Mouse (Mus musculus) heart, adult 18-20 months (tissue): ENCODE data around the gene Spns2. TPM values are rescaled to one million over a fixed set of nuclear protein-coding genes. Genes with fewer than 3 reads are reported as not detected.

Experiments used
- DNase-seq, 2 experiments: peaks; one replicate each; pipeline ENCODE4 v3.0.0; 2021 to 2022; ENCODE audit warnings: mixed read lengths in 1 of 2
- long read RNA-seq, 2 experiments: library from polyadenylated mRNA; stranded (forward); transcript quantifications; one replicate each; pipeline ENCODE4 v2.0.0; 2021
- total RNA-seq, 2 experiments: library from RNA; stranded (reverse); gene quantifications; 2 replicates each; pipeline ENCODE4 v1.2.3; 2021

Spns2 gene
- total RNA-seq = 1 to 10 TPM; 6.3 to 9.0 TPM
- long read RNA-seq, experiment 1, partial matches to known transcripts = 0 of 3 reads
- long read RNA-seq, experiment 1, other reads (novel, unspliced or antisense) = 1 of 3 reads
- long read RNA-seq, experiment 2, partial matches to known transcripts = 0 of 4 reads
- long read RNA-seq, experiment 2, other reads (novel, unspliced or antisense) = 3 of 4 reads

DNA sequence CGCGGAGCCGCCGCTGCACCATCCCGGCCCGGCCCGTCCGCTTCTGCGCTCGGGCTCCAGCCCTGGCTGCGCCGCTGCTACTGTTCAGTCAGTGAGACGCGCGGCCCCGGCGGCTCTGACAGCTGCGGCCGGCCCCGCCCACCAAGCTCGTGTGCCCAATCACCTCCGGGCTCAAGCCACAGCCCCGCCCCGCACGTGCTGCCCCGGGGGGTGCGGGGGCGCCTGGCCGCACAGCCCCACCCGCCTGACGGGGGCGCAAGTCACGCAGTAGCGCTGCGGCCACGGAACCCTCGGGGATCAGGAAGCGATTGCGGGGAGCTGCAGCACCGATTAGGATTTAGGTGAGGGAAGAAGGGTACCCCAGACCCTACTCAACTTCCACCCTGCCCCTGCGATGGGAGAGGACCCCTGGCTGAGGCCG is at the start of gene Spns2:
Spns2 (minus strand) TSS at position 24 of the 421 bp plus-strand sequence.
- peak; percentile 92 to 96 for DNase-seq

DNA sequence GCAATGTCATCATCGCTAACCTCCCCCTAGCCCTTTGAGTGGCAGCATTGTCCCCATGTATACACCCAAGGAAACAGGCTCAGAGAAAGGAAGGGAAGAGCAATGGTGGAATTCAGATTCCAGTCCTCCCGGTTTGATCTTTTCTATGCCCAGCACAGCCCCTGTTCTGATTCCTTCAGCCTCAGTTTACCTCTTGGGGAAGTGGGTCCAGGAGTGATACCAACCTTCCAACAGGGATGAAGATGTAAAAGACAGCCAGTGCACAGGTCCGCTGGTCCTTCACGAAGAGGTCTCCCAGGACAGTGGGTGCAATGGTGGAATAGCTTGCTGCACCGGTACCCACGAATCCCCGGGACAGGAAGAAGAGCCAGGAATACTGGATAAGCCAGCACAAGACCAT is 49.1 kb upstream of the Spns2 start:
- DNase-seq = no peak

DNA sequence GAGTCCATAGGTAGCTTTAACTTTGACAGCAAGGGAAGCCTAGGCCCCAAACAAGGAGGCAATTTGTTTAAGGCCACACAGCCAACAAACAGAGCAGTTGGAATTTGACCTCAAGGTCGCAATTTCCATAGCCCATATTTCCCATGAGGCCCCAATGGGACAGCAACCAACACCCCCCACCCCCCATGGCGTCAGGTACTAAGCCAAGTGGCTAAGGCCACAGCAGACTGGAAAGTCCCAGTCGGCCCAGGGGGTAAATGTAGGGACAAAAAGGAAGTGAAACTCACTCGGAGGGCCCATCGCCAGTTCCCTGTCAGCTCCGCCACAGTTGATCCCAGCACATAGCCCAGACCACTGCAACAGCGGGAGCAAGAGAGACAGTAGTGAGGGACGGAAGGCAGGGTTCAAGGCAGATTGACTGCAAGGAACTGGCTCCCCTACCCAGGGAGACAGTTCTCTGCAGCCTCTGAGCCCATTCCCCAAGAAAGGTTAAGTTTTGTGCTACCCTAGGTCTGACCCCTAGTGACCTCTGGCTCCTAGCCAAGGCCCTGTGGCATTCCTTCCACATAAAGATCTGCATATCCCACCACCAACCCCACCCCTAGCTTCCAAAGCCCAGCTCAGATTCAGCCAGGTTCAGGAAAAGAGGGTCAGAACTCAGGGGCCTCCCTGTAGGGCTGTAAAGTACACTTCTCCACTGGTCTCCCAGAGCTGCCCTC is 48.5 kb upstream of the Spns2 start:
- DNase-seq = peak; percentile 65 to 84

DNA sequence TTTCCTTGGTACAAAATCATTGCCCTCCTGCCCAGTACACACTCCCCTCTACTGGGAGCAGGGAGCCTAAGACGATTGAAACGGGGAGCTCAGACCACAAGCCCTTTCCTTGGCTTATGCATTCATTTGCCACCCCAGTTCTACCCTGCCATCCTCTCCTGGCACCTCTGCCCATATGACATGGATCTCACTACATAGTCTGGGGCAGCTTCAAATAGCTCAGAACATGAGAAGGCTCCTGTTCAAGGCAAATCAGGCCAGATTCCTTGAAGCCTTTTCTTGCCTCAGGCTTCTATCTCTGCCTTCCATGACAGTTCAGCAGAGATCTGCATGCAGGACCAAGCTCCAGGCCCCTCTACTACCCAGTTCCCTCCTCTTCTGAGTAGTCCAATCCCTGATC is 47.8 kb upstream of the Spns2 start:
- no peak for DNase-seq

DNA sequence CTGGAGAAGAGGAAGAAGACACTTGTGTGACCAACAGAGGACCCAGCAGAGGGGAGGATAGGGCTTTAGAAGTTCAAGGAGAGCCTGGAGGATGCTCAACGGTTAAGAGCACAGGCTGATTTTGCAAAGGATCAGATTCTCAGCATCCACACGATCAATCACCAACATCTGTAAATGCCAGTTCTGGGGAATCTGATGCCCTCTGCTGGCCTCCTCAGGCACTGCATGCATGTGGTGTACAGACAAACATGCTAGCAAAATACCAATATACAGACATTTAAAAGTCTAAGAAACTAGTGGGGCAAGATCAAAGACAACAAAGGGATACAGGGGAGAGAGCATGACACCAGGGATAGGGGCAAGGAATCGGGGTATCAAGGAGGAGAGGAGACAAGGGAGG is 45.8 kb upstream of the Spns2 start:
- no peak for DNase-seq

DNA sequence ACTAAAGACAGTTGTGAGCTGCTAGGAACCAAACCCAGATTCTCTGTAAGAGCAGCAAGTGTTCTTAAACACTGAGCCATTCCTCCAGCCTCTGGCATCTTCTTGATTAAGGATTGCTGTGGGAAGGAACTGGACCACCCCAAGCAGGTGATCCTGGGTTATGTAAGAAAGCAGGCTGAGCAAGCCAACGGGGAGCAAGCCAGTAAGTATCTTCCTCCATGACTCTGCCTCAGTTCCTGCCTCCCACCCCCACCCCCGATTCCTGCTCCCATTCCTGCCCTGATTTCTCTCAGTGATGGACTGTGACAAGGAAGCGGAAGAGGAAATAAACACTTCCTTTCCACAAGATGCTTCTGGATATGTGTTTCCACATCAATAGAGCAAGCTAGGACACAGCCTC is 43.2 kb upstream of the Spns2 start:
- no peak for DNase-seq

DNA sequence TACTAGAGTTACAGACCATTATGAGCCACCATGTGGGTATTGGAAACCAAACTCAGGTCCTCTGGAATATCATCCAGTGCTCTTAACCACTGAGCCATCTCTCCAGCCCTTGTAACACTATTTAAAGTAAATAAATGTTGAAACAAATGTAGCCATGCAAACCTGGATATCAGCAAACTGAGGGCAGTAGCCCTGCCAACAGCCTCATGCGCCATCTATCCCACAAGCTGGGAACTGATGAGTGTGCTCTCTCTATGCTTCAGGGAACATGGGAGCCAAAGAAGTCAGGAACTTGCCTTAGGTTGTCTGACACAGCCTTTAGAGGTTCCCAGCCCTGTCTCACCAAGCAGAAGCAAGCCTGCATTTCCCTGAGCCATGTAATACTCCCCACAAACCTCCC is 41.9 kb upstream of the Spns2 start:
- DNase-seq = no peak

DNA sequence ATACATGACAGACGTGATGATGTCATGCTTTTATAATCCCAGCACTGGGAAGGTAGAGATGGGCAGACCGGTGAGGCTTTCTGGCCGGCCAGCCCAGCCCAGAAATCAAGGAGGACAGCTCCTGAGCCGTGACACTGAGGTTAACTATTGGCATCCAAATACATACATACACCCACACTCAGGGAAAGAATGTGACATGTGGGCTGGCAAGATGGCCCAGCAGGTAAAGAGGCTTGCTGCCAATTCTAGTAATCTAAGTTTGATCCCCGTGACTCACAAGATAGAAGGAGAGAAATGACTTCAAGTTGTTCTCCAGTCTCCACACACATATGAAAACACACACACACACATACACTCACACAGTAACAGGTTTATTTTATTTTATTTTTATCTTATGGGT is 41.4 kb upstream of the Spns2 start:
- no peak for DNase-seq

DNA sequence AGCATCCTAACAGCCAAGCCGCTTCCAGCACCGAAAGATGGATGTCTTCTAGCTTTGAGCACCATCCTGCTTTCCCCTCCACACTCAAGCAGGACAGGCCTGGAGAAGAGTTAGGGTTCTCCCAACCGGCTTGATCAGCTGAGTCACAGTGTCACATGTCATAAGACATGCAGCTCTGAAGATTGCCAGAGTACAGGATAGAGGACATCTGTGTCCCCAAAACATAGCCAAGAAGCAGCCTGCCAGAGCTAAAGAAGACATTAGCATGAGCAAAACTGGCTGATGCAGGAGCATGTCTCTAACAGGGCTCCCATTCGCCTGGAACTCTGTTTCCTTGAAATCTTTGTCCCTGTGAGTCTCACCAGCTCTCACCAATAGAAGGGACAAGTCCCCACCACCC is 36.5 kb upstream of the Spns2 start:
- peak; percentile 56 to 79 for DNase-seq

DNA sequence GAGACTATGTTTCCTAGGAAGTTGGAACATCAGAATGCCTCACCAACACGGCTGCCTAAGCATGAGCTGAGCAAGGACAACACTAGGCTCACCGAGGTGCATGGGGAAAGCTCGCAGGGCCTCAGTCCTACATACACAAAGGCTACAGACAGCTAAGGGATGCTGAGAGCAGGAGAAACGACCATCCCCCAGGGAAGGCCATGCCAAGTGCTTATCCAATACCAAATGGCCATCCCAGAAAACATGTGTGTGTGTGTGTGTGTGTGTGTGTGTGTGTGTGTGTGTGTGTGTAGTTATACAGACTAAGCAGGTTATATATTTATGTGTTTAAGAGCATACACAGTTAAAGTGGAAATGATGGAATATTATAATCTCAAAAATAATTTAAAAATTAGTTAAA is 34.0 kb upstream of the Spns2 start:
- DNase-seq = no peak

DNA sequence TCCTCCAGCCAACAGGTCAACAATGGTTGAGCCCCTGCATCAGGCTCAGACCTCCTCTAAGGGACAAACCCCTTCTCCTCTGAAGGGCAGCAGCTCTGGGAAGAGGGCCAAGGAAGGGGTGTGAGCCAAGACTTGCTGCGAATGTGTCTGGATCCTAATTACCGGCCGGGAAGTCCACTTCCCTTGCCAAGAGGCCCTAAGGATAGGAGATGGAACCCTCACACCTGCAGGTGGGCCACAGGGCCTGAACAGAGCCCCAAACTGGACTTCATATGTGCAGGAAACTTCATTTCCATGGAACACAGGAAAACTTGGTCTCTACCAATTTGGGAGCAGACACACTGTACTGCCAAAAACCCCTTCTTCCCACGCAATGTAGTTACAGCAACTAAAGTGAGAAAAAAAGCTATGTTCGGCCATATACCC is 32.9 kb upstream of the Spns2 start:
- DNase-seq = peak; percentile 76 to 78

DNA sequence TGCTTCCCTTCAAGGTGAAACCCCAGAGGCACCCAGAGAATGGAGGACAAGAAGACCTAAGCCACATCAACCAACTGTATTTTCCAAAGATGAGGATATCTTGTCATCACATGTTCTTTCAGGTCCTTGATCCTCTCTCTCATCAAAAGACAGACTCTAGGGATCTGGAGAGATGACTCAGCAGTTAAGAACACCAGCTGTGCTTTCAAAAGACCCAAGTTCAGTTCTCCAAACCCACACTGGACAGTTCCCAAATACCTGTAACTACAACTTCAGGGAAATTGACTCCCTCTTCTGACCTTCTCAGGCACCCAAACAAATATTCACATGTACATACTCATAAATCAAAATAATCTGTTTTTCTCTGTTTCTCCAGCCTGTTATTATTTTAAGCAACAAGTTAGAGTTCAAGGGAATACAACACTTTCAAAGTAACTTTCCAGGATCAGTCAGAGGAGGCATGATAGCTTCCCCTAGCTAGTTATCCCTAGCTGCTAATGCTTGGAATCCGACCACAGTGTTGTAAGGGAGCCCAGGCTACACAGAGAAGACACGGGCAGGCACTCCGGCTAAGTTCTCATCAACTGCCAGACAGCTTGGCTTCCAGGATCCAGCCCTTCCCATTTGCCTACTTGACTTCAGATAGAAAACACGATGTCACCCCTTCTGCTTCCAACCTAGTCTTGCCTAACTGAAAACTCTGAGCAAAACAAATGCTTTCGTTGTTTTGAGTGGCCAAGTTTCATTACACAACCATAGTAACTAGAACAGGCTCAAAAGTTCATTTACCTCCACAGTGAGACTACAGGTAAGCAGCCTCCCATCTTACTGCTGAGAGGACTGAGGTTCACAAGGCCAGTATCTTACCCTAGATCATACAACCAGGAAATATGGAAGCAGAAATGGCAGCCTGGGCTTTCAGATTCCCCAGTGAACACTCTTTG is 32.2 kb upstream of the Spns2 start:
- peak; percentile 60 to 75 for DNase-seq

DNA sequence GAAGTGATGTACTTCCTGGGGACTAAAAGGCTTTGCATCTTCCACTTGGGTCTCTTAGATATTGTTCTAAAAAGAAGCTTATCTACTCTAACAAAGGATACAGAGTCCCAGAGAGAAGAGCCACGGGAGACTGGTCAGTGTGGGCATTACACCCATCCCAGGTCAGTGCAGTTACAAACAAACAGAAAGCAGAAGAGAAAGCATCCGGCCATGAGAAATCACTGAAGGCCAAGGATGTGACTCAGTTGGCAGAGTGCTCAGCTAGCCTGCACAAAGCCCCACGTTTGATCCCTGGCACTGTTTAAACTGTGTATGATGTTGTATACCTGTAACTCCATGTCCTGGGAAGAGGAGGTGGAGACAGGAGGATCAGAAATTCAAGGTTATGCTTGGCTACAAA is 30.2 kb upstream of the Spns2 start:
- DNase-seq = no peak

DNA sequence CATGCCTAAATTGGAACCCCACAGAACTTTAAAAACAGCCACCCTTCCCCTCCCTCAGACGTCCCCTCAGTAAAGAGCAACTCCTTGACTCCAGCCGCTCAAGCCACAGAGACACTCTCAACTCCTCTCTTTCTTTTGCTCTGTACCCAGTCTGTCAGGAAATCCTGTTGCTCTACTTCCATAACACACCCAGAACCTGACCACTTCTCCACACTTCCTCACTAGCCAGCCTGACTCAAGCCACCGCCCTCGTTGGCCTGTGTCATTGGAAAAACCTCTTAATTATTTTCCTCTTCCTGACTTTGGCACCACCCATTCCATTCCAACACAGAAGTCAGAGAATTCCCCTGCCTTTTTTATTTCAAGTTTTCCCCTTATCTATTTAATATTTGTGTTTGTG is 29.5 kb upstream of the Spns2 start:
- DNase-seq = peak in 1 of 2 experiments; percentile 68

DNA sequence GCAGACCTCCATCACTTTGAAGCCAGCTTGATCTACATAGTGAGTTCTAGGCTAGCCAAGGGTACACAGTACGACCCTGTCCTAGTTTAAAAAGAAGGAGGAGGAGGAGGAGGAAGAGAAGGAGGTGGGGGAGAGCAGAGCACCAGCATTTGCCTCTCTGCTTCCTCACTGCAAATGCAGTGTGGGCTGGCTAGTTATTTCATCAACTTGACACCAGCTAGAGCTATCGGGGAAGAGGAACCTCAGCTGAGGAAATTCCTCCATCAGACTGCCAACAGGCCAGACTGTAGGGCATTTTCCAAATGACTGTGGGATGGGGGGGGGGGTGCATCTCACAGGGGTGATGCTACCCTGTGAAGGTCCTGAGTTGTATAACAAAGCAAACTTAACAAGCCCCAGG is 28.7 kb upstream of the Spns2 start:
- no peak for DNase-seq

DNA sequence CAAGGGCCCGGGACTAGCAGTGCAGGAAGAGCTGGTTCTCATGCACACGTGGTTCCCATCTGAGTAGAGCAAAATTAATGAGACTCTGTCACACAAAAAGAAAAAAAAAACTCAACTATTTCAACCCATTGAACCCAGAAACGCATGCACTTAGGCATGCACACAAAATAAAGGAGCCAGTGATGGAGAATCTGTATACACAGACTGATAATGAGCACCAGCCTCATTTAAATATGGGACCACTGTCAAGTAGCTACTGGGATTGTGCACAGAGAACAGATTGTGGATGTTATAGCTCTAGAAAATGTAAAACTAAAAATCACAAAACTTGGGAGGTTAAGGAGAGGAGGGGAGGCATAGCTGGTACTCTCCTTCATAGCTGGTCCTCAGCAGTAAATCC is 25.3 kb upstream of the Spns2 start:
- DNase-seq = no peak

DNA sequence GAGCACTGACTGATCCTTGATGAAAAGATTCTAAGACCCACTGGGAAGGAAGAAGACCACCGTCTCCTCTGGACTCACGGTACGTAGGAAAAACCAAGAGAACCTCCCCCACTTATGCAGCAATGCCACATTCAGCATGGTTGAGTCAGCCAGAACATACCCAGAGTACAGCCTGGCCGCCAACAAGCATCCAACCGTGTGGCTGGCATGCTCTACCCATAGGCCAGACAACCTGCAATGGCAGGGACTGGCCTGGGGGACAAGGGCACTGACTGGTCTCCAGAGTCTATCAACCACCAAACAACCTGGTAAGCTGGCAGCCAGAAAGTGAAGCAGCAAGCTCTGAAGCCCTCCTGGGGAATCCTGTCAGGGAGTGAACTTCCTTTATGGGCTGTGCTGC is 18.9 kb upstream of the Spns2 start:
- DNase-seq = no peak

DNA sequence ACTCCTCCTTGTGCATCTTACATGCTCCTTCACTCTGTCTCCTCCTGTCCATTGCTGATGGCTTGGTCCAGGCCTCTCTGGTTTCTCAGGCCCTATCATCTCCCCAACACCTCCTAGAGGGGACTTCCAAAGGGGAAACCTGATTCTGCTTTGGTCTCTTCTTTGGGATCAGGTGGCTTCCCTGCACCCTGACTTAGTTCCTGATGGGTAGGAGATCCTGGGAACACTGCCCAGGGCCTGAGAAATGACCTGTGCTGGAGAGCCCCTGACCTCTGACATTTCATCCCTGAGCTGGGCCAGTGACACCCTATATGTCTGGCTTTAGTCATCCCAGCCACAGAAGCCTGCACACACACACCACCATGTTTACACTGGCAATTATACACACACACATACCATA is 17.9 kb upstream of the Spns2 start:
- no peak for DNase-seq

DNA sequence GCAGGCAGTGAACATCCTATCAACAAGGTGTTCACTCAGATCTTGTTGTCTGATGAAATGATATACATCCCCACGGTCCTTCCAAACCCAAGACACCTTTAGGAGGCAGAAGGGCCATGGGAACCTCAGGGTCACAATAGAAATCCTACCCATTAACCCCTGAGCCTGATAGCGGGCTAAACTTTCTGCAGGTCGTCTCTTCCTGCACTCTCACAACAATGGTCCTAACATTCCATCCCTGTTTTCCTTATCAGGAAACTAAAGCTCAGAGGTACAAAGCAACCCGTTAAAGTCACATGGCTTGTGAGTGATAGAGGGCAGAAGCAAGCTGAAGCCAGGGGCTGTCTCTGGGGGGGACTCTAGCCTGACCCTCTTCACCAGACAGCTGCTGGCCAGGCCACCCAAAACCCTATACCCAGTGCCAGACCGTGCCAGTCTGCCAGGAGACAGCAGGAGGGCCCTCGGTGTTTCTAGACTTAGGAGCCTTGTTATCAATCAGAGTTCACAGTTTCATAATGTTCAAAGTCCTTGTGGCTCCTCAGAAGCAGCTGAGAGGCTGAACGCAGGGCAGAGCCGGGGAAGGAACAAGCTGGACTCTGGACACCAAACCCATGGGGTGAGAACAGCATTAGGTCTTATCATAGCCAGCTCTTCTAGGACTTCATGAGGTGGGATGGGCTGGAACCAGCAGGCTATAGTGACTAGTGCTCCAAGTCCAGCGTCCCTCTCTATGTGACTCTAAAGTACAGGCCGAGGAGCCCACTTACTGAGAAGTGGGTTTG is 14.5 kb upstream of the Spns2 start:
- no peak for DNase-seq

DNA sequence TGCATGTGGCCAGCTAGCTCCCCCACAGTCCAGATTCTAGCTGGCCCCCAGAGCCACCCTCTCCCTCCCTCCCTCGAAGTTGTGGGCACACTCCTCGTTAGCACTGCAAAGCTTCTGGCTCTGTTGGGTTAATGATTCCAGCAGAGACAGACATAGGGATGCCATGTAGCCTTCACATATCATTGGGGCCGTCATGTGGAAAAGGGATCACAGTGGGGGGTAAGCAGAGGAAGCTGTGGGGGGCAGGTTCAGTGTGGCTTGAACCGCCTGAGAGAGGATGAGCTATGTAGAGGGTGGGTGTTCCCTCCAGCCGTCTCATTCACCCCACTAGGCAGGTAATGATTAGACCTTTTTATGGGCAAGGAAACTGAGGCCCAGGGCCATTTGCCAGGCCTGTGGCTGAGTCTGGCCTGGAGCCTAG is 13.8 kb upstream of the Spns2 start:
- no peak for DNase-seq

DNA sequence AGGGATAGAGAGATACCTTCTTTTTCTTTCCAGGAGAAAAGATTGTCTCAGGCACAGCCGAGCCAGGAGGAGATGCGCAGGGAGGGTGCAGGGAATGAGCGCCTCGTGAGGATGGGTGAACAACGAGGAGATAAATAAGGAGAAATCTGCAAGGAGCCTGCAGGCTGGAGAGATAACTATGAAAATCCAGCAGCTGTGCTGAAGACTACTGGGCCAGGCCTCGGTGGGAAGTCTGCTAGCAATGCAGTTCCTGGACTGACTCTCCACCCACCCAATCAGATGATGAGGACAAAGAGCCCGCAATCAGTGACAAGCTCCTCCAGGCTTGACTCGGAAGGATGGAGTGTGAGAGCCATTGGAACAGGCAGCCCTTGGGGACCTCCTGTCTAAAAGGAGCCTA is 12.5 kb upstream of the Spns2 start:
- no peak for DNase-seq

DNA sequence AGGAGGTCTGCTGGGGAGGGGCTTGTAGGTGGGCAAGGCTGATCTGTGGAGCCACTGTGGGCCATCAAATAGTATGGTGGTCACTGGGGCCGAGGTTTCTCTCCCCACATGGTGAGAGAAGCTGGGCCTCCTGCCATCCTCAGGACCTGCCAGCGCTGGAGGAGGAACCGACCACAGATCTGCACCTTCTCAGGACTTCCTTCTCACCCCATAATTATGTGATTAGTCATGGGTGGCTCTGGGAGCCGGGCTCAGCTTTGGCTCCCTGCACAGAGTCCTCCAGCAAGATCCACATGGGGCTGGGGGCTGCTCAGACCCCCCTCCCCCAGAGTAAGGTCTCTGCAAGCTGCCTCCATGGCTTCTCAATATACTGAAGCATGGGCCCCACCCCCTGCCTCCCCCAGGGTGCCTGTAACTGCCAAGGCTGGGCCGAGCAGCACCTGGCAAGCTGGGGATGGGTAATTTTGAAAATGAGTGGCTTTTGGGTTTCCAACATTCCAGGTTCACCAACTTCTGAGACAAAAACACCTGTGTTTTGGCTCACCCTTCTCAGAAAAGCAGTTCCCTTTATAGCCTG is 11.8 kb upstream of the Spns2 start:
- no peak for DNase-seq
